Mouse (Mus musculus): ENCODE measurements around the gene Lrrc4b.

DNA sequence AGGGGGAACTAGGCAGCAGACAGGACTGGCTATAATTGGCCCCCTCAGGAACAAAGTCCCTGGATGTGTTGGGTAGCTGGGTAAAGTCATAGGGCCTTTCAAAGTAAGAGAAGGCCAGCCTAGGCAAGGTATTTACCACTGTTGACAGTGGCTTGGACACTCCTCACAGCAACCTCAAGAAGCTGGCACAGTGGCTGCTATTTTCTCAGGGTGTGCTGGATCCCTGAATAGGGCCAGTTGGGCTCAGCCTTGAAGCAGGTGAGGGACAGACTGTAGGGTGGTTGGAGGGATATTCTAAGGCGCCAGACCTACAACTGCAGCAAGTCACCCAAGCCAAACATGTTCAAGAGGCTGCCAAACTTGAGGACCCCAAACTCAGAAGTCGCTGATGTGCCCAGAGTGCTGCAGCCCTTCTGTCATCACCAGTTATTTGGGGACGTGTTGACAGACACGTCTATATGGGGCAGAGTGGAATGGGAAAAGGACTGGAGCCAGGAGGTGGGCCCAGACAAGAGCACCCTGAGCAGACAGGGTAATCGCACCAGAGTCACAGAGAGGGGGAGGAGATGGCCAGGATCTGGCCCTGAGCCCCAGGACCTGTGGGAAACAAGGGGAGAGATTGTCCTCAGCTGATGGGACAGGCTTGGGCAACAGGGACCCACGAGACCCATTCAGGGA lies 43.2 kb downstream of the Lrrc4b start:
- TF ChIP-seq CHD2 (IDR thresholded peaks at IDR 0.05; ENCODE audit: low read depth, low read length): no peak
- TF ChIP-seq MAFK (IDR thresholded peaks at IDR 0.05; ENCODE audit: insufficient read depth, low read depth, low read length): no peak
